Mouse (Mus musculus): ENCODE data around the gene Olfr553.
"Not testable (repeated sequence)": the region's sequence is repeated elsewhere in the genome, so short reads cannot be mapped to it uniquely, and the experiment has no call there.

Olfr553 gene

GRCm38 (mm10) chr7:102618118-102618517 is at the start of gene Olfr553:
Gene Olfr553 (minus strand): TSS chr7:102618218.
- DNase-seq (ENCODE audit: extremely low spot score, low spot score), result no peak

GRCm38 (mm10) chr7:102665378-102665777 is 47.4 kb upstream of the Olfr553 start:
- no peak for DNase-seq (ENCODE audit: extremely low spot score, low spot score)

GRCm38 (mm10) chr7:102664599-102664998 is 46.6 kb upstream of the Olfr553 start, which contains the start of gene Olfr556:
Gene Olfr556 (plus strand): TSS chr7:102664899.
- DNase-seq (ENCODE audit: extremely low spot score, low spot score), result no peak

- DNase-seq (ENCODE audit: extremely low spot score, low spot score), result no peak
These were observed 40.5 kb upstream of the Olfr553 start, which contains the start of gene Olfr555 for GRCm38 (mm10) chr7:102658523-102658922. Gene Olfr555 (plus strand): TSS chr7:102658823.

GRCm38 (mm10) chr7:102644945-102645344 is 26.9 kb upstream of the Olfr553 start:
- DNase-seq (ENCODE audit: extremely low spot score, low spot score), result not testable (repeated sequence)

GRCm38 (mm10) chr7:102638132-102638531 is 20.1 kb upstream of the Olfr553 start, which contains the start of gene Olfr554:
Gene Olfr554 (plus strand): TSS chr7:102638432.
- DNase-seq (ENCODE audit: extremely low spot score, low spot score), result no peak

GRCm38 (mm10) chr7:102636665-102637064 is 18.6 kb upstream of the Olfr553 start:
- DNase-seq (ENCODE audit: extremely low spot score, low spot score), result no peak

- DNase-seq (ENCODE audit: extremely low spot score, low spot score), result not testable (repeated sequence)
These were observed 2.4 kb upstream of the Olfr553 start for GRCm38 (mm10) chr7:102620368-102620767.

- no peak for DNase-seq (ENCODE audit: extremely low spot score, low spot score)
These were observed 1.6 kb upstream of the Olfr553 start for GRCm38 (mm10) chr7:102619608-102620007.

GRCm38 (mm10) chr7:102597378-102598031 is 20.5 kb downstream of the Olfr553 start, which contains the start of gene Olfr552:
Gene Olfr552 (plus strand): TSS chr7:102597770.
- no peak for DNase-seq (ENCODE audit: extremely low spot score, low spot score)

- DNase-seq (ENCODE audit: extremely low spot score, low spot score), result no peak
These were observed 26.2 kb downstream of the Olfr553 start, which contains the start of gene Olfr551 for GRCm38 (mm10) chr7:102591786-102592185. Gene Olfr551 (minus strand): TSS chr7:102591886.

- DNase-seq (ENCODE audit: extremely low spot score, low spot score), result no peak
These were observed 42.0 kb downstream of the Olfr553 start for GRCm38 (mm10) chr7:102575998-102576397.

- no peak for DNase-seq (ENCODE audit: extremely low spot score, low spot score)
These were observed 44.7 kb downstream of the Olfr553 start for GRCm38 (mm10) chr7:102573174-102573830.

- DNase-seq (ENCODE audit: extremely low spot score, low spot score), result no peak
These were observed 46.9 kb downstream of the Olfr553 start, which contains the start of gene Olfr550 for GRCm38 (mm10) chr7:102571142-102571541. Gene Olfr550 (plus strand): TSS chr7:102571442.

GRCm38 (mm10) chr7:102566219-102566618 is 51.8 kb downstream of the Olfr553 start:
- no peak for DNase-seq (ENCODE audit: extremely low spot score, low spot score)

GRCm38 (mm10) chr7:102564999-102565997 is 52.7 kb downstream of the Olfr553 start, which contains the start of gene Trim21:
Gene Trim21 (minus strand): TSS chr7:102565486.
- peak; percentile 55 for DNase-seq (ENCODE audit: extremely low spot score, low spot score)

Data from neural tube, embryonic 10.5 days (tissue).